In the genomic region with DNA sequence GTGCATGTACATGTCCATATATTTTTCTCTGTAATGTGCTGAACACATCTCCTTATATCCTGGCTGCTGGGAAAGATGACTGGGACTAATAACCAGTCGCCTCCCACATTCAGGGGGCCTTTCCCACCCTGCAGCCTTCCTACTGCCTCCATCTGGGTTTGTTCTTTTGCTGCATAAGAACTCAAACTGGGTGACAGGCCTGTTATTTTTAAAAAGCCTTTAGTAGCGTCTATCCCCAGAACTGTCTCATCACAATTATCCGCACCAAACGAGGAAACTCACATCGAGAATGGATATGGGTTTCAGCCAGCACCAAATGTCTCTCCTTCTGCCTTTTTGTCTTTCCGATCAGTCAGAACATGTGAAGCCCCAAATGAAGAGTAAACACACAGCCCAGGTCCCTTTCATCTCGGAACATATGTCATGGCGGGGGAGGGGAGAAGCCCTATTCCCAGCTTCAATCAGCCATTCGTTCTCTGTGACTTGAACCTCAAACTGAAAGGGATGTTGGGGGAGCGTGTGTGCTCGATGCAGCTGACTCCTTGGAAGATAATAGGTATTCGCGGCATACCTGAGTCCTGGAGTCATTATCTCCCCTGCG, we compare ENCODE assay signal across 9 mouse cellular contexts.
DNase-seq lines count a peak whose midpoint lies in the region; ATAC-seq and TF ChIP-seq lines count a peak whose summit lies in the region.
"Had no signal": no experiment of that assay in that cellular context is flagged by ENCODE, and none has a peak within 500 bp of the region (broad histone marks: within the 10 kb centered on the region; RNA-seq: fewer than 3 reads in every experiment).

No protein-coding gene starts in this region.

- H3K9ac ChIP-seq in lung, postnatal 0 days (replicated peaks; ENCODE audit: low read depth): no peak overlapping the region
- H3K9ac ChIP-seq: liver, embryonic 13.5 days had no signal

- H3K4me1 ChIP-seq in lung, postnatal 0 days (ENCODE audit: insufficient read depth, low read depth, low read length): no peaks in the 10 kb centered on the region; the same call in 1 of the 2 replicates
- H3K4me1 ChIP-seq: liver, embryonic 13.5 days had no signal

- peak; percentile 50 for DNase-seq in embryo, embryonic 11 days
- no peak for DNase-seq in embryo, embryonic 10 days (ENCODE audit: low spot score)
- DNase-seq in frontal cortex, postnatal 36 days (ENCODE audit: low spot score in 2 of 2): peak; percentile 61 to 82
- peak; percentile 67 to 89 for DNase-seq in left cerebral cortex, postnatal 25 days (ENCODE audit: low spot score in 2 of 2)
- DNase-seq in right cerebral cortex, postnatal 14 days: peak; percentile 26
- no peak for DNase-seq in adrenal gland, adult (ENCODE audit: inconsistent age in 2 of 2, low spot score in 1 of 2)
- DNase-seq in lung, postnatal 0 days (ENCODE audit: low spot score): no peak
- DNase-seq: liver, embryonic 13.5 days had no signal

- intact Hi-C loops in left cerebral cortex, postnatal 25 days (cut with DNase I): loop anchor here (2.0 to 5.0 kb wide), 3 partner anchors 111 to 181 kb away; no protein-coding TSS in a partner anchor

- H3K27me3 ChIP-seq in lung, postnatal 0 days (replicated peaks; ENCODE audit: insufficient read depth, low read length): no peaks in the 10 kb centered on the region
- H3K27me3 ChIP-seq: liver, embryonic 13.5 days had no signal

- no peak overlapping the region for H3K27ac ChIP-seq in lung, postnatal 0 days (ENCODE audit: low read length)
- H3K27ac ChIP-seq: liver, embryonic 13.5 days had no signal

- ATAC-seq in granulocyte monocyte progenitor cell, adult 5-6 weeks (replicated peaks; ENCODE audit: poor library complexity, severe bottlenecking): no peak
- ATAC-seq in lung, postnatal 0 days: no peak

- H3K4me3 ChIP-seq in lung, postnatal 0 days (ENCODE audit: low read depth, low read length): no peak overlapping the region
- H3K4me3 ChIP-seq: liver, embryonic 13.5 days had no signal

- H3K9me3 ChIP-seq in lung, postnatal 0 days (ENCODE audit: low read length): no peaks in the 10 kb centered on the region
- H3K9me3 ChIP-seq: liver, embryonic 13.5 days had no signal

- WGBS in lung, postnatal 0 days: 40% methylated on average over 14 of the region's 14 CpGs

- no peak for TF ChIP-seq EP300 in lung, postnatal 0 days (IDR thresholded peaks at IDR 0.05)

- H3K36me3 ChIP-seq in lung, postnatal 0 days (ENCODE audit: insufficient read depth, low read length): no peaks in the 10 kb centered on the region
- H3K36me3 ChIP-seq: liver, embryonic 13.5 days had no signal

- TF ChIP-seq CTCF in lung, postnatal 0 days (IDR thresholded peaks at IDR 0.05): no peak

- H3K4me2 ChIP-seq in lung, postnatal 0 days (replicated peaks; ENCODE audit: low read depth, low read length): no peak overlapping the region
- H3K4me2 ChIP-seq: liver, embryonic 13.5 days had no signal

Comparison
In these comparisons a context has a peak if more than half of its experiments do, and no peak if none do; other contexts are left out.
1. DNase-seq: peak in embryo, embryonic 11 days (single experiment), frontal cortex, postnatal 36 days (2 of 2), left cerebral cortex, postnatal 25 days (2 of 2) and right cerebral cortex, postnatal 14 days (single experiment); none in embryo, embryonic 10 days (single experiment), adrenal gland, adult (0 of 2) and lung, postnatal 0 days (single experiment).